ENCODE assay signal across 7 mouse cellular contexts in genomic region chr15:99972361-99972988, GRCm38 (mm10). TPM values are rescaled to one million over a fixed set of nuclear protein-coding genes. Genes with fewer than 3 reads are reported as not detected.
DNase-seq lines count a peak whose midpoint lies in the region; ATAC-seq lines count a peak whose summit lies in the region.

No protein-coding gene starts in this region.

- no peaks in the 10 kb centered on the region for H3K9me3 ChIP-seq in embryonic facial prominence, embryonic 10.5 days
- H3K9me3 ChIP-seq in limb, embryonic 11.5 days (ENCODE audit: control insufficient read depth, low read length) = no peaks in the 10 kb centered on the region
- no peaks in the 10 kb centered on the region for H3K9me3 ChIP-seq in midbrain, embryonic 14.5 days (ENCODE audit: control insufficient read depth, low read length)

- H3K27me3 ChIP-seq in embryonic facial prominence, embryonic 10.5 days (replicated peaks; ENCODE audit: low read depth, poor library complexity, severe bottlenecking) = no peaks in the 10 kb centered on the region
- H3K27me3 ChIP-seq in limb, embryonic 11.5 days (ENCODE audit: control insufficient read depth, insufficient read depth, low read length) = no peaks in the 10 kb centered on the region
- H3K27me3 ChIP-seq in midbrain, embryonic 14.5 days (ENCODE audit: control insufficient read depth, insufficient read depth, low read length) = no peaks in the 10 kb centered on the region

- H3K4me1 ChIP-seq in embryonic facial prominence, embryonic 10.5 days = peaks cover 11% of the 10 kb centered on the region
- H3K4me1 ChIP-seq in limb, embryonic 11.5 days (ENCODE audit: control insufficient read depth, insufficient read depth, low read length) = no peaks in the 10 kb centered on the region
- H3K4me1 ChIP-seq in midbrain, embryonic 14.5 days (ENCODE audit: control insufficient read depth, insufficient read depth, low read length) = peaks cover 9% of the 10 kb centered on the region; the same call in 1 of the 2 replicates

- H3K9ac ChIP-seq in limb, embryonic 11.5 days (ENCODE audit: low read length) = peak overlapping the region; percentile 89
- peak overlapping the region; percentile 85 for H3K9ac ChIP-seq in midbrain, embryonic 14.5 days (replicated peaks; ENCODE audit: low read length)

- peak overlapping the region; percentile 97 for H3K27ac ChIP-seq in embryonic facial prominence, embryonic 10.5 days (replicated peaks)
- peak overlapping the region; percentile 97 for H3K27ac ChIP-seq in limb, embryonic 11.5 days (replicated peaks; ENCODE audit: low read depth, low read length)
- H3K27ac ChIP-seq in midbrain, embryonic 14.5 days (replicated peaks; ENCODE audit: low read depth, low read length) = peak overlapping the region; percentile 94

- WGBS in embryonic facial prominence, embryonic 10.5 days = under 1% methylated on average over 50 of the region's 50 CpGs
- WGBS in limb, embryonic 11.5 days = 0% methylated on average over 50 of the region's 50 CpGs
- under 1% methylated on average over 50 of the region's 50 CpGs for WGBS in midbrain, embryonic 14.5 days

- DNase-seq in adrenal gland, postnatal 10 days = peak; percentile 98
- peak; percentile 97 for DNase-seq in embryonic facial prominence, embryonic 10.5 days (ENCODE audit: low spot score)
- DNase-seq in heart, adult 11 months = peak; percentile 100
- DNase-seq in kidney, adult 18-20 months = peak; percentile 97
- peak; percentile 96 for DNase-seq in limb, embryonic 11.5 days (ENCODE audit: low spot score)
- DNase-seq in midbrain, embryonic 14.5 days = peak; percentile 97
- DNase-seq in spleen, adult 18-20 months = peak; percentile 92 to 94

- H3K36me3 ChIP-seq in embryonic facial prominence, embryonic 10.5 days (replicated peaks) = no peaks in the 10 kb centered on the region
- no peaks in the 10 kb centered on the region for H3K36me3 ChIP-seq in limb, embryonic 11.5 days (ENCODE audit: control insufficient read depth, insufficient read depth, low read length)
- no peaks in the 10 kb centered on the region for H3K36me3 ChIP-seq in midbrain, embryonic 14.5 days (ENCODE audit: control insufficient read depth, insufficient read depth, low read length)

- H3K4me3 ChIP-seq in embryonic facial prominence, embryonic 10.5 days = peak overlapping the region; percentile 91
- peak overlapping the region; percentile 90 for H3K4me3 ChIP-seq in limb, embryonic 11.5 days (ENCODE audit: low read depth, low read length)
- H3K4me3 ChIP-seq in midbrain, embryonic 14.5 days (replicated peaks; ENCODE audit: low read depth, low read length) = peak overlapping the region; percentile 90

- peak; percentile 96 for ATAC-seq in limb, embryonic 11.5 days (ENCODE audit: insufficient number of reproducible peaks, low FRiP score, low TSS enrichment, low read depth)
- ATAC-seq in midbrain, embryonic 14.5 days (ENCODE audit: low FRiP score, low TSS enrichment) = peak; percentile 97

- peak overlapping the region; percentile 48 for H3K4me2 ChIP-seq in limb, embryonic 11.5 days (ENCODE audit: low read depth, severe bottlenecking)
- H3K4me2 ChIP-seq in midbrain, embryonic 14.5 days (ENCODE audit: low read length) = peak overlapping the region; percentile 88

RNA-seq across cellular contexts. Expression of gene Larp4, which starts 2.6 kb away (rescaled TPM):
- 100 to 1,000 TPM; 101 to 103 TPM for total RNA-seq in adrenal gland, postnatal 10 days (2021)
- 38.0 and 40.7 TPM in 2 replicates for polyA plus RNA-seq in embryonic facial prominence, embryonic 10.5 days (2016; fragmentation: Nextera tagmentation; extraction: Ambion mirVana)
- 35.8 and 37.4 TPM in 2 replicates for polyA plus RNA-seq in limb, embryonic 11.5 days (2014; fragmentation: Nextera tagmentation; extraction: Ambion mirVana)
- 27.6 and 28.6 TPM in 2 replicates for polyA plus RNA-seq in midbrain, embryonic 14.5 days (2014; fragmentation: Nextera tagmentation; extraction: Ambion mirVana)

RNA-seq across cellular contexts. Expression of gene Fam186a, which starts 5.6 kb away (rescaled TPM):
- total RNA-seq in adrenal gland, postnatal 10 days (2021) = under 1 TPM; 0.06 to 0.09 TPM
- polyA plus RNA-seq in embryonic facial prominence, embryonic 10.5 days (2016; fragmentation: Nextera tagmentation; extraction: Ambion mirVana) = not detected in 2 replicates
- not detected in 2 replicates for polyA plus RNA-seq in limb, embryonic 11.5 days (2014; fragmentation: Nextera tagmentation; extraction: Ambion mirVana)
- polyA plus RNA-seq in midbrain, embryonic 14.5 days (2014; fragmentation: Nextera tagmentation; extraction: Ambion mirVana) = not detected in 2 replicates

Comparison
In these comparisons a context has a peak if more than half of its experiments do, and no peak if none do; other contexts are left out.
1. Peak in every context shown above with its lines: DNase-seq, ATAC-seq, H3K4me3 ChIP-seq and H3K27ac ChIP-seq.